Mouse (Mus musculus) erythroblast, adult 5-6 weeks (primary cell): ENCODE data around the gene Bin2. TPM values are rescaled to one million over a fixed set of nuclear protein-coding genes. Genes with fewer than 3 reads are reported as not detected.
A peak's percentile ranks its signal among the peaks of the same experiment; 100 is the strongest.

ENCODE experiments used
- ATAC-seq: replicated peaks from 2 replicates; pipeline ENCODE4 v1.8.0; 2016; ENCODE audit warnings: moderate number of reproducible peaks, mild to moderate bottlenecking, moderate TSS enrichment, inconsistent platforms; ENCODE audit not compliant: poor library complexity, low FRiP score, severe bottlenecking
- total RNA-seq, 2 experiments: library from RNA; stranded (forward) in 1 of 2; stranded (reverse) in 1 of 2; fragments of 150-400 nt in 1 of 2; fragments of 200-764, 138-1000 nt in 1 of 2; gene quantifications; 2 replicates each; pipeline versions ENCODE4 v1.2.3 to v1.2.4; 2015 to 2017; ENCODE audit warnings: low replicate concordance in 2 of 2

Bin2 gene
- total RNA-seq, 2 experiments from 2014 or later = 30.4 to 32.1 TPM

DNA sequence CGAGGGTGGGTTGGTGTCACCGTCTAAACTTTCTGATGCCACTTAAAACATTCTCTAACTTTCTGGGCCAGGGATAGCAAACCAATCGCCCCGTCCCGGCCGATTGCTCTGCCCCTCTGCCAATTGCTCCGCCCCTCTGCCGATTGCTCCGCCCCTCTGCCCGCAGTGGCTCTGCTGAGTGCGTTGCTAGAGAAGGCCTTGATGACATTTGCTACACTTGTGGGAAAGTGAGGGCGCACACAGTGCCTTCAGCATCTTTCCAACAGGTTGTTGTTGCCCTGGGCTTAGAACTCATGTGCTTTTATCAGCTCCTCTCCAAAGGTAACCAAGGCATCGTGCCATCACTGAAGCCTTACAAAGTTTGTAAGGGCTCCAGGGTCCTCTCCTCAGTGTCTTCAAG lies 15.9 kb upstream of the Bin2 start:
- peak; percentile 79 for ATAC-seq

DNA sequence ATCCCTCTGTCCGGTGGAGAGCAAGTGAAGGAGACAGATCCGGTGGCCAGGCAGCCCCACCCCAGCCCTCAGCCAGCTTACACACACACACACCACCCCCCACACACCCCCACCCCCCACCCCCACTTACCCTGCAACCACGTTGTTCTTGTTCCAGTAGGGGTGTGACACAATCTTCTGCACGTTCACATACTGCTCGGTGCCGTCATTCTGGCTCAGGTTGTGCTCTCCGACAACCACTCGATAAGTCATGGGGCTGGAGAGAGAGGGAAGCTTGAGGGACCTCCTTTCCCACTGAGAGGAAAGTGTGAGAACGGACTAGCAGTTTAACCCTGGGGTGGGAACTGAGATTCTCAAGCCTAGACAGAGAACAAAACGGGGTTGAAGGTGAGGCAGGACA lies 15.1 kb upstream of the Bin2 start:
- no peak for ATAC-seq

DNA sequence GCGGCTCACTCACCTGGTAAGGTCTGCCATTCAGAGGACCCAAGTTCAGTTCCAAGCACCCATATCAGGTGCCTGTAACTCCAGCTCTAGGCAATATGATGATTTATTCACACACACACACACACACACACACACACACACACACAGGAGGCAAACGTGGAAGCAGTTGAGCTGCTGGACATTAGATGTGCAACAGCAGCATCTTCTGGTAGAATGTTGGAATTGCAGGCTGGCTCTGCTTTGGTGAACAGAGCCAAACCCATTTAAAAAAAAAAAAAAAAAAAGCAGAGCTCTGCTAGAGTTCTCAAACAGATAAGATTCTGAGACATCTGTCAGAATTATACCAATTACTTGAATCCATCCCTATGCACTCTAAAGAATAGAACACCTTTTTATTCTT lies 13.7 kb upstream of the Bin2 start:
- peak; percentile 47 for ATAC-seq

DNA sequence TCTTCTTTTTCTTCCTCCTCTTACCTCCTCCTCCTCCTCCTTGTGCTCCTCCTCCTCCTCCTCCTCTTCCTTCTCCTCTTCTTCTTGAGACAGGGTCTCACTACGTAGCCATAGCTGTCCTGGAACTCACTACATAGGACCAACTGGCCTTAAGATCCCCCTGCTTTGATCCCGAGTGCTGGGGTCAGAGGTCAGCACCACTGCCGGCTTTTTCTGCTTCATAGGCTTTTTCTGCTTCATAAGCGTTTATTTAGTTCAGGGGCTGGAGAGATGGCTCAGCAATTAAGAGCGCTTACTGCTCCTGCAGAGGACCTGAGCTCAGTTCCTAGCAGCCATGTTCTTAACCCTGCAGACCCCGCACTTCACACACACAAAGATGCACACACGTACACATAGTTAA lies 12.4 kb upstream of the Bin2 start:
- ATAC-seq = no peak

DNA sequence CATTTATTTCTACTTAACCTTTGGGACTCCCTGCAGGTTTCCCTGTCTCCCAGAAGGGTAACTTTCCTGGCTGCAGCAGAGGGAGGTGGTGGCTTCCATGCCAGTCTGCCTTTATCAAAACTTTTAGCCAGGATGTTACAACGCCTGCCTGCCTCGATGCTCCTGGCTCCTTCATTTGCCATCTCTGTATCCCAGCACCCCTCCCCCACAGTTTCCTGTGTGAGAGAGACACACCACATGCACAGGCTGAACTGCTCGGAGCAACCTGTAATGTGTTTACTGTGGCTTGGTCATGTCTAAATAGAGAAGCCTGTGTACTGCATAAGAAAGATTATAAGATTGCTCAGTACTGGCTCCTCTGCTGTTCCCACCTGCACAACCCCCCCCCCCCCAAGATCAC lies 11.0 kb upstream of the Bin2 start:
- ATAC-seq = no peak

DNA sequence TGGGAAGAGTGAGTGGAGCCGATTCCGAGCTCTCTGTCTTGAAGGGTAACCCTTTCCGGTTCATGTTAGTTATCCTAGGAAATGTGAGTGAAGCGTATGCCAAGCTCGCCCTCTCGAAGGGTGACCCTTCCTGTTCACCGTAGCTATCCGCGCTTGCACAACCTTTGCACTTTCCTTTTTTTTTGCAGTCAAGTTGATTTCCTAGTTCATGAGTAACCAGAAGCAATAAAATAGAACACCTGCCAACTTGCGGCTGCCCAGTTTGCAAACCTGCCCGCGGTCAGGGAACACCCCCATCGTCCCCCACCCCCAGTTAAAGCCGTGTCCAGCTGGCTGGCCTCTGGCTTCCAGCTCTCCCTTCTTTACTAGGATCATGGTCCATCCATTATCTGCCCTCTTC lies 9.7 kb upstream of the Bin2 start:
- ATAC-seq = no peak

DNA sequence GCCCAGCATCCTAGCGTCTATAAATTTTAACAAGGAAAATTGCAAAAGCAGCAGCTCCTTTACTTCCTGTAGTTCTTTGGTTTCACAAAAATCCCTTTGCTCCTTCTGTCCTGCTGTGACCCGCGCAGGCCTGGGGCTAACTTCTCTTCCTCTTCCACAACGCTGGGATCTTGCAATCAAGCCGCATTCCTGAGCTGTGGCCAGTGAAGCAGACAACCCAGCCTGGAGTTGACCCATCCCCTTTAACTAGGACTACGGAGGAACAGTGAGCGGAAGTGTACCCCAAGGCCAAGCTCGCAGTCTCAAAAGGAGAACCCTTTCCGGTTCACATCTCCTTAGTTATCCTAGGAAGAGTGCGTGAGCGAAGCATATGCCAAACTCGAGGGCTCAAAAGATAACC lies 9.2 kb upstream of the Bin2 start:
- ATAC-seq = no peak

DNA sequence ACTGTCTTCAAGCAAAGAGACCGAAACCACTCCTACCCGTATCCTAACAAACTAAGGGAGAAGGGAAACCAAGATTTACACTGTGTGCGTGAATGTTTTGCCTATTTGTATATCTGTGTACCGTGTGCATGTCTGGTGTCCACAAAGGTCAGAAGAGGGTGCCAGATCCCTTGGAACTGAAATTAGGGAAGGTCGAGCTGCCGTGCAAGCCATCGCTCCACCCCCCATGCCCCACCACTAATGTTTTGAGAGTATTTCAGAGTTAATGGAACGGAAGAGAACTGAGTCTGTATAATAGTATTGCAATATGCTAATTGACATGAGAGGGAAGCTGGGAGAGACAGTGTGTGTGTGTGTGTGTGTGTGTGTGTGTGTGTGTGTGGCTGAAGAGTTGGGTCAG lies 8.3 kb upstream of the Bin2 start:
- no peak for ATAC-seq

DNA sequence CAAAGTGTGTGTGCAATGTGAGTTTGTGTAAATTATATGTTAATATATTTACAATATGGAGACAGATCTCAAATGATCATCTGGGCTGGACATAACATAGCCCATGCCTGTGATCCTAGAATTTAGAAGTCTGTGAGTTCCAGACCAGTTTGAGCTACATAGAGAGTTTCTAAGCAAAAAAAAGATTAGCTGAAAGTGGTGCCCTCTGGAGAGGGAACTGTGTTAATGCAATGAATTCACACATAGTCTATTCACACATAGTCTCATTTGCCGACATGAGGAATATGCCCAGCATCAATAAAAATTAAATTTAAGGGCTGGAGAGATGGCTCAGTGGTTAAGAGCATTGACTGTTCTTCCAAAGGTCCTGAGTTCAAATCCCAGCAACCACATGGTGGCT lies 7.2 kb upstream of the Bin2 start:
- ATAC-seq = no peak

DNA sequence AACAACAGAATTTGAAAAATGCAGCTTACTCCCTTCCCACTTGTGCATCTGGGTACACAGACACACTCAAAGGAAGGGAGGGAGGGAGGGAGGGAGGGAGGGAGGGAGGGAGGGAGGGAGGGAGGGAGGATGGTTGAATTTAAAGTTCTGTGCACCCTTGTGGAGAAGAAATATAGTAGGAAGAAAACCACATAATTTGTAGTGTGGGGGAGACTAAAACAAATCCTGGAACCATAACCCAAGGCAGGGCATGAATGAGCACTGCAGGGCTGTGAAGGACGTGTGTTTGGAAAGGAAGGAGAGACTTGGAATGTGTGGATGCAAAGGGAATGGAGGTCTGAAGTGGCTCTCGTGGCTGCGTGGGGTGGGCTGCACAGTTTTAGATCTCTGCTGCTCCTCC lies 6.1 kb upstream of the Bin2 start:
- no peak for ATAC-seq

DNA sequence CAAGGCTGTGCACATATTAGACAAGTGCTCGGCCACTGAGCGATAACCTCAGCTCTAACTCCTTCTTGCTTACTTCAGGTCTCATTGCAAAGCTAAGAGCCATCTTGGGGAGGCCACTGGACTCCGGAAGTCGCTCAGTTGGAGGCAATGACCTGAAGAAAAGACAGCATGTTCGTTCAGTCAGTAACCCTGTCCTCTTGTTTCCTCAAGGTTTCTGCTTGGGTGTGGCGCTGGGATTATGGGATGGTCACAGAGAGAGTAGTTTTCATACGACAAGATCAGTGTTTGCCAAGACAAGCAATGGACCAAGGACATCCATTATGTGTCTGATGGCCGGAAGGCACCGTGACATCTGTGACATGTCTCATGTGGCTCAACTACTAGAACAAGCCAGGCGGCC lies 5.2 kb upstream of the Bin2 start:
- no peak for ATAC-seq

DNA sequence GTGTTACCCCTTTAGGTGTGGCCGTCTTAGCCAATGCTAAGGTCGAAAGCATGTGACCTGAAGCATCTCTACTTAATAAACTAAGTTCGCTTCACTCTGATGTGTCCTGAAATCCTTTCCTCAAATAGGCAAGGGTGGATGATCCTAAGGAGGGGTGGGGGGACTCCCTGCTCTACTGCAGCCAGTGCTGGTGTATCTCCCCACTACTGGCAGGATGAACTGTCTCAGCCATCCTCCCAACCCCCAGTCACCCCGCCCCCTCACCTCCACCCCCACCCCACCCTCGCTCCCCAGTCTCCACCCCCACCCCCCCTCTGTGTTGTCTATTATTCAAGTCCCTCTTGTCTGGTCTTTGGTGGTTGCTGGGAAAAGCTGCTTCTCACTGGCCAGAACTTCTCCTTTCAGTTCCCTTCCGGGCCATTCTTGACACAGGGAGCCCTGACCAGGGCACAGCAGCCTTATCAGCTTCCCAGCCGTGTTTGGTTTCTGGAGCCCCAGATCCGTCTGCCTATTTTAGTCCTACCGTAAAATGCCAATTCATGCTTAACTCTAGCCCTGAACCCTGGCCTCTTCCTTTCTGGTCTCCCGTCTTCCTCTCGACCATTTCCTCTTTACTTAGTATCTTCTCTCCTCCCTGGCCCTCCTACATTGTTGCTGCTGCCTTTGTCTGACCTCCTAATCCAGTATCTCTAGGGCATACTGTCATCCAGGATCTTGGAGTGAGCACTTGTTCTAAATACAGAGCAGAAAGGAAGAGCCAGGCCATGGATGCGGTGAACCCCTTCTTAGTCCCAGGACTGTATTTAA lies 4.4 kb upstream of the Bin2 start:
- ATAC-seq = peak; percentile 77

DNA sequence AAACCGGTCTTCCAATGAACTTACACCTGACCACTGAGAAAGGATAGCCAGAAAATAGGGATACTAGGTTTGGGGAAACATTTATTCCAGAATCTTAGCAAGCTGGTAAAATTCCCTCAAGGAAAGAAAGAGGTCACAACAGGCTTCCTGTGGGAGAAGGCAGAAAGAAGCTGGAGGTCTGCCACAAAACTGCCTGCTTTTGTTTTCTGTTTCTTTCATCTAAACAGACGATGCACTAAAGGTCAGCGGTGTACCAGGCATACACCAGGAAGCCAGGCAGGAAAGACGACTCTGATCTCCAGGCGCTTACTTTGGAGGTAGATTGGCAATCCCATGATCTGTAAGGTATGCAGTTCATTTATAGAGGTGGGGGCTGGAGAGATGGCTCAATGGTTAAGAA lies 1.5 kb upstream of the Bin2 start:
- ATAC-seq = no peak

DNA sequence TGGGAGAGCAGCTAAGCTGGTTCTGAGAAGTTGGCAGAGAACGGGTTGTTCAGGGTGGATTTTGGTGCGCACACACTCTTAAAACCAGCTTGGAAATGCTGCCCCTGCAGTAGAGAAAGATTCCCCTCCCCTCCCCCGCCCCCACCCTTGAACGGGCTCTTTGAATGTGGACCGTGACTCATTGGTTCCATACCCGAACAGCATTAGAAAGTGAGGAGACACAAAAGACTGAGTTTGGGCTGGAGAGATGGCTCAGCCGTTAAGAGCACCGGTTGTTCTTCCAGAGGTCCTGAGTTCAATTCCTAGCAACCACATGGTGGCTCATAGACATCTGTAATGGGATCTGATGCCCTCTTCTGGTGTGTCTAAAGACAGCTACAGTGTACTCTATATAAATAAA lies 651 bp upstream of the Bin2 start:
- no peak for ATAC-seq

DNA sequence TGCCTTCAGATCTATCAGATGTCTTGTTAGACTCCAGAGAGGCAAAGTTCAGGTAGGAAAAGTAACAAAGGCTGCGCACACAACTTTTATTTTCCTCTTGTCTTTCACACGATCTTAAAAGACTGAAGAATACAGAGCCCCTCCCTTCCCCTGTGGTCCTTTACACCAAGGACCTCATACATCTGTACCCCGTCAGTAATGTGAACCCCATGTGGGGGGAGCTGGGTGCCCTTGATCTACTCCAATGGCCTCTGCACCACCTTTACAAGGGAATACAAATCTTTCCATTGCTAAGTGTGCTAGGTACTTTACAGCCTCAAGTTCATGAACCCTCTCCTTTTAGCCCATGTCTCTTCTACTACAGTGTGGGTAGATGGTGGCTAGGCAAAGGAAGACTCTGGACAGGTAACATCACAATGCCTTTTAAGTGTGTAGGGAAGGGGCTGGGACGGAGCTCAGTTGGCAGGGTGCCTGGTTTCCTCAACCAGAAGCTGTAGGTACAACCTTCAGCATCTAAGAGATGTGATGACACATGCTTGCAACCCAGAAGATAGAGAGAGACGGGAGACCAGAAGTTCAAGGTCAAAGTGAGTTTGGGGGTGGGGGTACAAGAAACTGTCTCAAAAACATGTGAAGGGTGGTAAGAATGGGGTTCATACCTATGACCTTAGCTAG lies 1.3 kb downstream of the Bin2 start:
- ATAC-seq = no peak

DNA sequence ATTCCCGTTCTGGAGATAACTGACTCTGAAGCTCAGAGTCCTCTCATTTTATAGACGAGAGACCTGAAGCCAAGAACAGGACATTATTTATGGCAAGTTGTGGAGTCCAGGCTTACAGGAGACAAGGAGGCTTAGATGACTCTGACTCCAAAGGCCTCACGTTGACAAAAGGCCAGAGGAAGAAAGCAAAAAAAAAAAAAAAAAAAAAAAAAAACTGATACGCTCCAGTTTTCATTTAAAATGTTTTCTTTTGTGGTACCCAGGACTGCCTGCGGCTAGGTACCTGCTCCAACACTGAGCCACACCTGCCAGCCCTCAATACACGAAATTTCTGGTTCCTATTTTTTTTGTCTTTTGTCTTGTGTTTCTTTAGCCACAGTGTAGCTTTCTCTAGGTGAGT lies 1.9 kb downstream of the Bin2 start:
- ATAC-seq = no peak

DNA sequence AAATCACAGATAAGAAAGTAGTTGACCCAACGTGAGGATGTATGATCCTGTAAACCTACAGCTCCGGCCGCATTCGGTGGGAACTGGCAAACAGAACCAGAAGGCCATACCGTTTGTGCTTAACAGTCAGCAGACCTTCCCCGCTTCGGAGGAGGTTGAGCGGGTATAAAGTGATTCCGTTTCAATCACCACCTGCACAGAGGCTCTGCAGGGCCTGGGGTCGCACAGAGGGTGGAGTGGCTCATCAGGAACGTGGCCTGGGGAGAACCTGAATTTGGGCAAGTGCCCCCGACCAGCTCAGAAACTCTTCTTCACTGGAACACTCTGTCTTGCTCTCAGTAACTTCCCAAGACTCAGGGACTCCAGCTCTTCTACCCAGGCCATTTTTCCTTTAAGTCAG lies 2.5 kb downstream of the Bin2 start:
- ATAC-seq = no peak

DNA sequence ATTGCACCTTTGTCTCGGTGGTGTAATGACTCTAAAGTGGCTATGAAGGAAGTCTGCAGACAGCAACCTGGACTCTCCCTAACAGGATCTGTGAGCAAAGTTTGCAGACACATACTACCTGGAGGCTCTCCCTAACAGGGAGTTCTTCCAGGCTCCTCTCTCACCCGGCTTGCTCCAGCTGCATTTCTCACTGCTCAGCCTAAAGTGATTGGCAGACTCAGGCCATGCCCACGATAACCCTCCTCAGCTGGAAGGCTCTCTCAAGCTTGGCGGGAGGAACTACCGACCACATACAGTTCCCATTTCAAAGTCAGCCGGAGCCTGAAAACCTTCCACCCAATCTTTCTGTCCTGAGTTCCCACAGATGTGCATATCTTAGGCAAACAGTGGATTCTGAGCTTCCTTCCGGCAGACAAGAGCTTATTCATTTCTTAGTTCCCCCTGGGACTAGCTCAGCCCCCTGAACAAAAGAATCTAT lies 3.1 kb downstream of the Bin2 start:
- no peak for ATAC-seq

DNA sequence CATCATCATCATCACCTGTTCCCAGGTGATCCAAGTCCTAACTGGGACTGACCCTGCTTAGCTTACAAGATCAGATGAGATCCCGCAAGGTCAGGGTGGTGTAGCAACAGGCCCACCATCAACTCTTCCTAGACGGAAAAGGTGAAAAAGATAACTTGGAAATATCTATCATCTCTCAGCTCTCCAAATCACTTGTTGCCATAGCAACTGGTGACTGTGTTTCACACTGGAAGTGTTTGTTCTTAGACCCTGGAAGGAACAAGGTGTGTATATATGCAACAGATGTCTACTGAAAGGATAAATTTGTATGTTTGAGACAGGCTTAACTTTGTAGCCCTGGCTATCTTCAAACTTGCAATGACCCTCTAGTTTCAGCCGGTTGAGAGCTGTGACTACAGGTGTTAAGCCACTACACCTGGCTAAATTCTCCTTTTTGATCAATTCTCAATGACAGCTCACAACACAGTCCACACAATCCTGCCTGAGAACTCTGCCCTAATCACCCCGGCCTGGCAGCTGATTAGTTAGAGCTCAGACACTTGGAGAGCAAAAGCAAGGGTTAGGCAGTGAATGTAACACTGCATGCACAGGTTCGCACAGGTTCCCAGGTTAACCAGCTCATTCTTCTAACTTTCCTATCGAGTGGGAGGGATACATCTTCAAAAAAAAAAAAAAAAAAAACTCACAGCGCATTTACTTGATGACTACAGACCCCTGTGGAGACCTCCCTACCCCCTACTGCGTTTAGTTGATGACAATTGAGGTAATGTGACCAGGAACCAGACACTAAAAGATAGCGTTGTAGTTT lies 3.7 kb downstream of the Bin2 start:
- no peak for ATAC-seq

DNA sequence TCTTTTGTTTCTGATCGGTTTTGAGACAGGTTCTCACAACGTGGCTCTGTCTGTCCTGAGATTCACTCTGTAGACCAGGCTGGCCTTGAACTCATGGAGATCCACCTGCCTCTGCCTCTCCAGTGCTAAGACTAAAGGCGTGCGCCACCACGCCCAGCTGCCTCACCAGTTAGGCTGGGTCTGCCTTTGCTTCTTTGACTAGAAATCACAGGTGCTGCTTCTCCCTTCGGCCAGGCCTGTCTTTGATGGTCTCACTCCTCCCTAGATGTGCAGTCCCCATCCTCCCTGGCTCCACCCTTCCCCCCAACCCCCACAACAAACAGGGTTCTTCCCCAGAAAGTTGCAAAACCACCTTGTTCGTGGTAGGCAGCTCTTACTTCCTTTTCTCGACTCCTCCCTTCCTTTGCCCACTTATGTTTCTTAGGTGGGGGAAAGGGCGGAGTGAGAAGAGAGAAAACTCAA lies 4.5 kb downstream of the Bin2 start:
- ATAC-seq = no peak

DNA sequence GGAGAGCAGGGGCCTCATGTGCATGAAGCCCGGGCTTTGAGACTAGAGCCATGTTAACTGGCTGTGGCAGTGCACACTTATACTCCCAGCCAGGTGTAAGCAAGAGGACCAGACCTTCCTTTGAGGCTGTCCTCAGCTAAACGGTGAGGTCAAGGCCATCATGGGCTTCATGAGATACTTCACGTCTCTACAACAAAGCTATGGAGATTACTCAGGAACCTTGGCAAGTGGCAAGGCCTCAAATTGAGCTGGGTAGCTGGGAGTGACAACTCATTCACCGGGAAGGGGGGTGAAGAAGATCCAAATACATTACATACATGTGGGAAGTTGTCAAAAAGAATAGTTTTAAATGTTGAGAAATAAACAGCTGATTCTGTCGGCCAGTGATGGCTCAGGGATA lies 8.5 kb downstream of the Bin2 start:
- no peak for ATAC-seq
